Mouse (Mus musculus) Muller cell, postnatal 12 days (primary cell): ENCODE data around the gene Mkln1.
A peak's percentile ranks its signal among the peaks of the same experiment; 100 is the strongest.

ENCODE experiments used
- DNase-seq: peaks from one replicate; pipeline ENCODE4 v3.0.0-alpha.2; 2015; ENCODE audit errors: inconsistent ontology term

Mkln1 gene

DNA sequence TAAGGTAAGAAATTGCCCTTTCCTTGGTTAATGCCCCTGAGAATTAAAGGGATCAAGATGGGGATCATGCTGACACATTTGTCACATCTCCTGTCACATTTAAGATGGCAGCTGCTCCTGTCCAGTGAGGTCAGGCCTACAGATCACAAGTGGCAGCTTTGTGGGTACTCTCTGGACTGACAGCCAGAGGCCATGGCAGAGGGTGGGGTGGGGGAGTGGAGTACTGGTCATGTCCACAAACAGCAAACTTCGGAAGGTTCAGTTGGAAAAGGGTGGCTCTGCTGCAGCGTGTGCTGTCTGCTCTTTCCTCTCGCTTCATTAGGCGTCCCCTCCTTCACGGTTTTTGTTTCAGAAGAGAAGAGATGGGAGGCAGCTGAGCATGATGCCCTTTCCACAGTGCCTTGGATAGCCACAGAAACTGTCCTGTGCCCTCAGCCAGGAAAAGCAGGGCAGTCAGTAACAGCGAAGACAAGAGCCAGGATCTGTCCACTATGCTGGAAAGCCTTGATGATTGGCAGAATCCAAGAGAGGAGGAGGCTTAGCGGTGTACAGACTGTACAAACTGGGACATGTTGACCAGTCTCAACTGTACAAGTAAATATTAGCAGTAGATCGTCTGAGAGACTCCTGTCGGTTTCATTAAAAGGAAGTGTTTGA, 119.3 kb downstream of the Mkln1 start:
- DNase-seq, result peak; percentile 71

GRCm38 (mm10) chr6:31518338-31518698, 119.8 kb downstream of the Mkln1 start:
- peak; percentile 83 for DNase-seq

GRCm38 (mm10) chr6:31519001-31519471, 120.5 kb downstream of the Mkln1 start:
- peak; percentile 7 for DNase-seq

GRCm38 (mm10) chr6:31520486-31521215, 122.1 kb downstream of the Mkln1 start:
- DNase-seq, result no peak

GRCm38 (mm10) chr6:31521491-31522355, 123.2 kb downstream of the Mkln1 start:
- no peak for DNase-seq

DNA sequence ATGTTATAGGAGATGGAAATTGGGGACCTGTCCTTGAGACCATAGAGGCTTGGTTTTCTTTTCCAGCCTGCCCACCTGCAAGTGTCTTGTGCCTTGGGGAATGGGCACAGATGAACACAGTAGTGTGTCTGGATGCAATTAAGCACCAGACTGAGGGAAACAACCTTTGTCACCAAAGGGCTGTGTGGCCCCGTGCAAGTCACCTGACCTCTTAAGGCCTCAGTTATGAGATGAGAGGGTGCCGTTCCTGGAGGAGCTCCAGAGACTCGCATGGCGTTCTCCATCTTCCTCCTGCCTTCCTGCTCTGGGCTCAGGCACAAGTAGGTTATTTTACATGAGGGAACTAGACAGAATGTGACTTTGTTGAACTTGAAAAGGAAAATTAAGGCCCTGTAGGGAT, 123.9 kb downstream of the Mkln1 start:
- DNase-seq, result no peak

- DNase-seq, result no peak
These were observed 124.5 kb downstream of the Mkln1 start for GRCm38 (mm10) chr6:31523039-31523438.

DNA sequence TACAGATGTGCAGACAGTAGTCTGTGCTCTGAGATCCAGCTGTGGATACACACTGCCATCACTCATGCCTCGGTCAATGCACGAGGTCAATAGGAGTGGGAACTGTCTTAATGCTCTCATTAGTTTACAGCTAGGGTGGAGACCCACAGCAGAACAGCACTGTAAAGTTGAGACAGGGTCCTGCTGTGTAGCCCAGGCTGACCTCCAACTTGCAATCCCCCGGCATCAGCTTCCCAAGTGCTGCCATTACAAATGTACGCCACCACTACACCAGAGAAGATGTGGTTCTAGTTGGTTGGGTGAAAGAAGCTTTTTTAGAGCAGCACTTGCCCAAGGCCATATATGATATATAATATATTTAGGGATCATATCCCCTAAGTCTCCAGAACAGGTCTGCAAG, 125.1 kb downstream of the Mkln1 start:
- DNase-seq, result no peak

GRCm38 (mm10) chr6:31524121-31524520, 125.6 kb downstream of the Mkln1 start:
- no peak for DNase-seq

- DNase-seq, result no peak
These were observed 126.1 kb downstream of the Mkln1 start for GRCm38 (mm10) chr6:31524647-31525046.

- DNase-seq, result peak; percentile 33
These were observed 126.8 kb downstream of the Mkln1 start for GRCm38 (mm10) chr6:31525231-31525900.

GRCm38 (mm10) chr6:31526929-31527328, 128.4 kb downstream of the Mkln1 start:
- no peak for DNase-seq

- peak; percentile 45 for DNase-seq
These were observed 129.4 kb downstream of the Mkln1 start for GRCm38 (mm10) chr6:31527897-31528296.

GRCm38 (mm10) chr6:31528339-31528738, 129.8 kb downstream of the Mkln1 start:
- no peak for DNase-seq

DNA sequence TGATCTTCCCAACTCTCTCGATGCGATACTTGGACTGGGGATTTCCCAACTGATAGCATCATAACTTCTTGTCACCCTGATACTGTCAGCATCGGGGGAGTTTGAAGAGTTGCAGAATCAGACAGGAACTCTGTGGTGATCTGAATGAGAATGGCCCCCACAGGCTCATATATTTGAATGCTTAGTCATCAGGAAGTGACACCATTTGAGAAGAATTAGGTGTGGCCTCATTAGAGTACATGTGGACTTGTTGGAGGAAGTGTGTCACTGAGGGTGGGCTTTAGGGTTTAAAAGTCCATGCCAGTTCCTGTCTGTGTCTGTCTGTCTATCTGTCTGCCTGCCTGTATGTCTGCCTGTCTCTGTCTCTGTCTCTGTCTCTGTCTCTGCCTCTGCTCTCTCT, 133.3 kb downstream of the Mkln1 start:
- no peak for DNase-seq

GRCm38 (mm10) chr6:31534705-31535104, 136.2 kb downstream of the Mkln1 start:
- DNase-seq, result no peak

DNA sequence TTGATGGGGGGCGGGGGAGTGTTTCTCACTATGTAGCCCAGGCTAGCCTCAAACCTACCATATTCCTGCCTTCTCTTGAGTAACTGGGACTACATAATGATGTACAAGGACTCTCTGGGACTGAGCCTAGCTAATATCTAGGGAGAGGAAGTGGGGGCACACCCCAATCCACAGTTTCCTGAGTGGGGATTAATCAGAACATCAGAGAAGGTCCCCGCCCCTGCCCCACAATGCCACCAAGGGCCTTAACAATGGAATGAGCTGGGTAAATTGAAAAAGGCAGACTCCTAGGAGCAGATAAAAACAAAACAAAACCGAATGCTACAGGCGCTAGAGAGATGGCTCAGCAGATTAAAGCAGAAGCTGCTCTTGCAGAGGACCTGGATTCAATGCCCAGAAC, 138.7 kb downstream of the Mkln1 start:
- DNase-seq, result no peak

- DNase-seq, result no peak
These were observed 139.6 kb downstream of the Mkln1 start for GRCm38 (mm10) chr6:31538112-31538511.

DNA sequence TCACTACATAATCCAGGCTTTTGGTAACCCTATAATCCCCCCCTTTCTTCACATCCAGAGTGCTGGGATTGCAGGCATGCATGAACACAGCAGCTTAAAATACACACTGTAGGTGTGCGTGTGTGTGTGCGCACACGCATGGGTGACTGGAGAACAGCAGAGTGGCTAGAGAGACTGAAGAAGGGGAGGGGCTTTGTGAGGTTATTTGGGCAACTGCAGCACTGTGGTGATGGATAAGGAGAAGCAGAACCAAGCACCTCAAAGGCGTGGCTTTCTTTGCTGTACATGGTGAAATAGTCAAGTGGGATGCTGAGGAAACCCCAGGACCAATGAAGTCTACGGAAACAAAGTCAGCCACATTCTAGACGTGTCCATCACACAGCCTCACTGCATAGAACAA, 141.5 kb downstream of the Mkln1 start:
- no peak for DNase-seq

DNA sequence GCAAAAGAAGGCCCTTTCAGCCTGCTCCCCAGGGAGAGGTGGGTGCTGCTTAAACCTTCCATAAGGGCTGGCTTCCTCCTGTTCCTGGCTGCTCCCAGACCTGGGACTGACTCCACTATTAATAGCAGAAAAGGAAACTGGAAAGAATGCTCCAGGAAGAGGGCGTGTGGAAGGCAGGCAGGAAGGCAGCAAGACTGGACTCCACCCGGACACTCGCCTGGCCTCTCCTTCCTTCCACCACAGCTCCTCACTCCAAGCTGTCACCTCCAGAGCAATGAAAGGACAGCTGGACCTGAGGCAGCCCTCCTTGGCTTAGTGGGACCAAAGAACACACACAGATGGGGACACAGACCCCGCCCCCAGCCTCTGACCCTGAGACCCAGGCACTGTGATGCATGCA, 145.8 kb downstream of the Mkln1 start:
- DNase-seq, result no peak

DNA sequence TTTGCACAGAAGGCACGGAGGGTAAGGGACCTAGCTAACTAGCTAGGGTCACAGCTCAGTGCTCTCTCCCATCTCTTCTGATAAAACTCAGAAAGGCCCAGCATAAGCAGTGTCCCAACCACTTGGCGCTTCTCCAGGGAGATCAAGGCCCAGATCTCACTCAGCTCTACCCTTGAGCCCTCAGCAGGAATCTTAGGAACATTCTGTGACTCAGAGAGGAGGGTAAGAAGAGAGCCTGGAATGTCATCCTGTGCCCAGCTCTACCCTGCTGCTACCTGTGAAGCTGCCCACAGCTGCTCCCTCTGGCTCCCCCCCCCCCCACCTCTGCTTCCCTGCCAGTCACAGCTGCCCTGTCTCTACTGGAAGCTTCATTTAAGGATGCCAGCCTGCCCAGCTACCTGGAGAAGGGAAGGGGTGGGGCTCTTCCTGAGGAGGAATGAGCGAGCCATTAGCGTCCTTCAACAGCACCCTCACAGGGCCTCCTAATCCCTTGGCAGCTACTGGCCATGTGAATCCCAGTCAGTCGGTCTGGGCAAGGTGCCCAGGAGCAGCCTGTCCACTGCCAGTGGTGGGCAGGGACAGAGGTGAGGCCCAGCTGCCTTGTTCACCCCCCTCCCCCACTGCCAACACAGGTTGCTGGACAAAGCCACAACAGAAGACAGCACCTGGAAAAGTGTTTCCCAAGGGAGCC, 151.0 kb downstream of the Mkln1 start:
- DNase-seq, result peak; percentile 66
